Mouse (Mus musculus): ENCODE data around the gene Fam213b.

Gene Fam213b

DNA sequence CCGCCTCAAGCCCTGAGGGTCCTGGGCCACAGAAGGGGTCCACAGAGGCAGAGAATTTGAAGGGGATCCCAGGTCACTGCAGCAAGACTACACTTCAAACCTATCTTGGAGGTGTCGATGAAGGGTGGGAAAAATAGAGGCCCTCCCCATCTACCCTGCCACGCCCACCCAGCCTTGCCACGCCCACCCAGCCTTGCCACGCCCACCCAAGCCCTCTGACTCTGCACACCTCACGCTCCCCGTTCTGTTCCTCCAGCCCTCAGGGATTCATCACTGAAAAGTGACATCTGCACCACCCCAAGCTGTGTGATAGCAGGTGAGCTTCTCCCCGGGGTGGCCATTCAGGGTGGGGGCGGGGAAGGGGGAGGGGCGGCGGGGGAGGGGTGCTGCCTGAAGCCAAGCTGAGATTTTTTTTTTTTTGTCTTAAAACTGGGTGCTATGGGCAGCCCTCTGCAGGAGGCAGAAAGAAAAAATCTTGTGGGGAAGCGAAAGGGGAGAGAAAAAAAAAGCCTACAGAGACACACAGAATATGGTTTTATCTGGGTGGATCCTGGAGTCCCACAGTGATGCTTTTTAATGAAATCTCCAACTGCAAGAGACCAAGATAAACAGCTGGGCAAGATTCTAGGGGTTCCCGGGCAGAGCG is 16.8 kb downstream of the Fam213b start:
- no peak for DNase-seq (ENCODE audit: extremely low spot score, low spot score)

DNA sequence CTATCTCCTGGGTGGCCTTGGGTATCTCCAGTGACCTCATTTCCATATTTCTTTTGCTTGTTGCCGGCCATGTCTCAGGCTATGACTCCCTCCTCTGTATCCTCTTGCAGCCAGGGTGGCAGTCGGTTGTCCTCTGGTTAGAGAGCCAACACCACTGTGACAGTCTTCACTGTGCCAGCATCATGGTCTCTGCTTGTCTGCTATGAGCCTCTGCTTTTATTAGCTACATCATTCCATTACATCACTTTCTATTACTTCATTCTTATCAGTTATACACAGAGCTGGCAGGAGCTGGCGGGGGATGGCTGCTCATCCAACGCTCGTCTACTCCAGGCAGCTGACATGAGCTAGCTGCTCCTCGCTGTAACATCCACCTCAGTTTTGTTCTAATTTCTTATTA is 18.2 kb downstream of the Fam213b start:
- DNase-seq (ENCODE audit: extremely low spot score, low spot score), result no peak

DNA sequence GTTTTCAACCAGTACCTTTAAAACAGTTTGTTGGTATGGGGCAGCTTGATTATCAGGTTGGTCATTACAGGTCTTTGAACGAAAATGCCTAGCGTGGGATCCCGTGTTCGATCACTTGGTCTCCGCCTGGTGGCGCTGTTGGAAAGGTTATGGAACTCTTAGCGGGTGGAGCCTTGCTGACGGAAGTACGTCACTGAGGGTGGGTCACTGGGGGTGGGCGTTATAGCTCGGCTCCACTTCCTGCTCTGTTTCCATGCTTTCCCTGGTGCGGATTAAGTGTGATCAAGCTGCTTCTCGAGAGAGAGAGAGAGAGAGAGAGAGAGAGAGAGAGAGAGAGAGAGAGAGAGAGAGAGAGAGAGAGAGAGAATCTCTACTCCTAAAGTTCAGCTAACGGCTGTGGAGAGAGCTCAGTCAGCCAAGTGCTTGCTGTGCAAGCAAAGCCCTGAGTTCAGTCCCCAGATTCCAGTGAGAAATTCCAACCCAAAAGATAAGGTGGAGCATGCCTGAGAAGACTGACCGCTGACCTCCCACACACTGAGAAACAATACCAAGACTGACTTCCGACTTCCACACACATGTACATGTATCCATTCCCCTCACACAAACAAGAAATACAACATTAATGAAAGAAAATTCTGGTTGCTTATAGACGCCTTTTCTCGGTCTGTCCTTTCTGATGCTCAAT is 20.9 kb downstream of the Fam213b start:
- peak; percentile 96 for DNase-seq (ENCODE audit: extremely low spot score, low spot score)

DNA sequence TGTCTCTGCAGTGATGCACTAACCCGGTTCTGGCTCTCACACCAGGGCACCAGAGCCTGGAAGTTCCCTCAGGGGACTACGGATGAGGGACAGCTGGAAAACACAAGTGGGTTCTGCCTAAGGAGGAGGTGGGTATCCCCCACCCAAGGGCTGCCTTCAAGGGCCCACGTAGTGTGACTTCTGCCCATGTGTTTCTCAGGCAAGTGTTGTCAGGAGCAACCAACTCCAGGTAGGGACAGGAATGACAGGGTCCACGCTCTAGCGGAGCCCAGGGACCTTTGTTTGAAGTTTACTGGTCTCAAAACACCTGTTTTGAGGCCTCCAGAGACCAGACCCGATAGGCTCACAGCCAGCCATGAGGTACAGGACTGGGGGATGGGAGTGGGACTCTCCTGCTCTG is 25.7 kb downstream of the Fam213b start:
- no peak for DNase-seq (ENCODE audit: extremely low spot score, low spot score)

DNA sequence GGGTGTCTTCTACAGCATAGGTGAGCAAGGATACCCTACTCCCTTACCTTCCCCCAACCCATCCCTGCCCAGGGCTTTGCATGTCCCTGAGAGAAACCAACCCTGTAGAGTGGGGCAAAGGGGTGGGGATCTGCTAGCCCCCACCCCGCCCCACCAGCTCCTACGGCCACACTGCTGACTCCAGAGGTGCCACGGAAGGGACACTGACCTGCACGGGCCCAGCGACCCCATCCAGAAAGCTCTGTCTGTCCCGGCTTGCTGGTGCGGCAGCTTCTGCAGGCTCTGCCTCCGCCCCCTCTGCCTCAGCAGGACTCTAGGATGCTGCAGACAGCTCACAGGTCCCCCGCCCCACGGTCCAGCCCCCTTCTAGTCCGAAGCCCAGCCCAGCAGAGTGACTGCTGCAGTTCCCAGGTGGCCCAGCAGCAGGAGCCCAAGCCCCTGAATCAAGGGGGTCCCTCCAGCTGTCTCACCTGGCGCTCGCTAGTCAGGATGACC is 27.1 kb downstream of the Fam213b start:
- peak; percentile 28 for DNase-seq (ENCODE audit: extremely low spot score, low spot score)

DNA sequence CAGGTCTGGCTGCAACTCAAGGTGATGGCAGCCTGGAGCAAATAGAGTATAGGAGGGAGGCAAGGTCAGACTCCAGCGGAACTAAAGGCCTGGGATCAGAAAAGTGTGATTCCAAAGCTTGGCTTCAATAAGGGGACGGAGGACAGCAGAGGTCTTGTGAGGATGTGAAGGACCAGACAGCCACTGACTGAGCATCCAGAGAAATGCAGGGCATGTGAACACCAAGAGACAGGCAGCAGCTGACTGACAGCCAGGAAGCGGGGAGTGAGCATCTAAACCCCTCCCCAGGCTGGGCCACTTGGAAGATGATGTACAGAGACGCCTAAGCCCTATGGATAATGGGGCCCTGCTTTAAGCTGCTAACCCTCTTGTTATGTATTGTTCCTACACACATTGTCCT is 28.2 kb downstream of the Fam213b start:
- no peak for DNase-seq (ENCODE audit: extremely low spot score, low spot score)

DNA sequence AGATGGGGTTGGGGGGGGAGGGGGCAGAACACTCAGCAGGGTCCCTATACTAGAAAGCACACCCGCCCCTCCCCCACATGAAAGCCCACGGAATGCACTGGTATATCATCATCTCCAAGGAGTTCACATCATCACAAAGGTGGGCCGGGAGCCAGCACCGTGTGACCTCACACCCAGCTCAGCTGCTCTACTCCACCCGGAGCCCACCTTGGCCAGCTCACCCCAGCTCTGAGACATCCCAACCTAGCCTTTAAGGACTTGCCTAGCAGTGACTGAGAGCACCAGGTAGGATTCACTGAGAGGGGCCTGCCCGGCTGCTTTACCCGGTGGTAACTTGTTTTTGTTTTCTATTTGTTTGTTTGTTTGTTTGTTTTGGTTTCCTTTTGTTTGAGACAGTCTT is 29.5 kb downstream of the Fam213b start, which contains the start of gene Mmel1:
Mmel1 (plus strand) TSS at position 146 of the 400 bp plus-strand sequence.
- no peak for DNase-seq (ENCODE audit: extremely low spot score, low spot score)

DNA sequence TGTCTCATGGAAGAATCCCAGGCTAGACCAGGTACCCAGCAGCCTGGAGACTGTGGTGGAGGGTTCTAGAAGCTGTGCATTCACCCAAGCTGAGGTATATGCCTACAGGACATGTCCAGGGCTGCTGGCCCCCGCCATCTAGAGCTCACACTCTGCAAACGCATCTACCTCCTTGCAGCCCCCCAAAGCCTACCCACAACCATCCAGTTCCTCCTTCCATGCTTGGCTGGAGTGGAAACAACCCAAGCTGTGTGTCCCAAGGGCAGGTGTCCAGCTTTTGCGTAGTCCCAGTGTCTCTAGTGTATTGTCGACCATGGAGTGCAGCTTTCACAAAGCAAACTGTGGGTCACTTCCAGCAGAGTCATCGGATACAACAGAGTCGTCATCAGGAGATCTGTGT is 31.7 kb downstream of the Fam213b start:
- DNase-seq (ENCODE audit: extremely low spot score, low spot score), result no peak

DNA sequence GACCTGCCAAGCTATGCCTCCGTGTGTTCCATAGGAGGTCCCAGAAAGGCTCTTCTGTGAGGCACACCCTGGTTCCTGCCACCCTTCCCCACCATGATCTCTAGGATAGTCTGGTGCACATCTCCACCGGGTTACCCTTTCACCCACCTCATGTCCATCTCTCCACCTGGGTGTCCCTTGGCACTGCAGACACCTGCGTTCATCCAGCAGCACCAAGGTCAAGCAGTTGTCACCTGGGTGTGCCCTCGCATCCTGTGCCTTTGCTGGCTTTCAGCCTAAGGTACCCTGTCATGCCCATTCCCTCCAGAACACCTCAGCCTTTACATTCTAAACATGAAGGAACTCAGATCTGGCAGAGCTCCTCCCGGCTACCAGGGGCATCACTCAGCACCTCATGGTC is 32.5 kb downstream of the Fam213b start:
- no peak for DNase-seq (ENCODE audit: extremely low spot score, low spot score)

DNA sequence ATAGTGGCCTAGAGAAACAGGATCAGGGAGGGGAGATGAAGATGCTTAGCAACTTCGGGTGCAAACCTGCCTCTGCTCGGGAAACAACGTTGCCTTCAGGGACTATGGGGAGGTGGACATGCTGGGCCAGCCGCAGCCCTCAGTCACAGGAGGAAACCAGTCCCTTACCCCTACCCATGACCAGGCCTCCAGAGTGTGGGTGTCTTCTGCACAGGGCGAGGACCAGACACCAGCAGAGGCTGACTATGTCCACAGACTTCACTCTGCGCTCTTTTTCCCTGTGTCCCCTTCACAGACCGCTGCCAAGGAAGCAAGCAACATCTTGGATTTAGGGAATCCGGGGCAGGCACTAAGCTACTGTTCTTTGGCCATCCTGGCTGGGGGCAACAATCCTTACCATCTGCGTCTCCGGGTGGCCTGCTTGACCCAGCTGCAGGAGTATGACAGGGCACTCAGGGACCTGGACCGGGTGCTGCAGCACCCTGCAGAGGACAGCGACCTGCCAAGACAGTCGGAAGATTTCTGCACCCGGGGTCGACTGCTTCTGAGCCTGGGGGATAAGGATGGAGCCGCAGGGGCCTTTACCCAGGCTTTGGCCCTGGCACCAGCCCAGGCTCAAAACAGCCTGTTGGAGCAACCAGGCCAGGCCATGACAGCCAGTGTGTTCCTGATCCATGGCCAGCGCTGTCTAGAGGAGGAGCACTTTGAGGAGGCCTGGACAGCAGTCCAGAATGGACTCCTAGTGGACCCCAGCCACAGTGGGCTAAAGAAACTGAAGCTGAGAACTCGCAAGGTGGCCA is 33.8 kb downstream of the Fam213b start:
- DNase-seq (ENCODE audit: extremely low spot score, low spot score), result no peak

DNA sequence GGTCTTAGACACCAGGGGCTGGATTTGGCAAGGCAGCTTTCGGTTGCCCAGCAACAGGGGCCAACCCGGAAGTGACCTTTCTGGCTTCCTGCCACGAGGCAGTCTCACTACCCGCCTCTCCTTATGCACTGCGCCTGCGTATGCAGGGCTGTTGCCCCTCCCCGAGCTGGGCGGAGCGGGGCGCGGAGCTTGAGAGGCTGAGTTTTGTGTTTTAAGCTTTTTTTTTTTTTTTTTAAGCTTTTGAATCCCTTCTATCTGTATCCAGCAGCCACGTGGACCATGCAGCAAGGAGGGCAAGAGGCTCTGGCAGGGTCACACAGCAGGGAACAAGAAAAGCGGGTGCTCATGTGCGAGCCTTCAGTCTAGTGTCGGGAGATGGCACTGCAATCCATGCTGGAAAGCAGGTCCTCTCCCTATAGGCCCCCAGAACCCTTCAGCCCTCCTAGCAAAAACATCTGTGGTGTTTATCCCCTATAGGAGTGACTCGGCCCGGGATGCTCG is 34.6 kb downstream of the Fam213b start:
- peak; percentile 96 for DNase-seq (ENCODE audit: extremely low spot score, low spot score)

DNA sequence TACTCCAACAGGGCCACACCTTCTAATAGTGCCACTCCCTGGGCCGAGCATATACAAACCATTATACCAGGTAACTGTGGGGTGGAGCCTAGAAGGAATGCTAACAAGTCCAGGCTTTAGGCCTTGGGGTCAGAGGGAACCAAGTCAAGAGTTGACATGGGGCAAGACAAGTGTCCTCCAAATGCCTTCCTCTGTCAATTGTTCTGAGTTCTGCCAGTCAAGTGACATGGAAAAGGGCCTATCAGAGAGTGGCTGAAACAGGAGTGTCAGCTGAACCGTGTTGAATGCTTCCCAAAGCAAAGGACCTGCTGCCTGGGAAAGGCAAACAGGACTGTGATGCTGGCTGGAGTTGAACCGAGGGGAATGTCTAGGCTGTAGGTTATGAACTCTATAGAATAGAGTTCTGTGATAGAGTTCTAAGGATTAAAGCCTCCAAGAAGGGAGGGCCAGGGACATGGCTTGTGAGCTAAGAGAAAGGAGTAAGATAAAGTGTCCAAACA is 35.4 kb downstream of the Fam213b start:
- no peak for DNase-seq (ENCODE audit: extremely low spot score, low spot score)

DNA sequence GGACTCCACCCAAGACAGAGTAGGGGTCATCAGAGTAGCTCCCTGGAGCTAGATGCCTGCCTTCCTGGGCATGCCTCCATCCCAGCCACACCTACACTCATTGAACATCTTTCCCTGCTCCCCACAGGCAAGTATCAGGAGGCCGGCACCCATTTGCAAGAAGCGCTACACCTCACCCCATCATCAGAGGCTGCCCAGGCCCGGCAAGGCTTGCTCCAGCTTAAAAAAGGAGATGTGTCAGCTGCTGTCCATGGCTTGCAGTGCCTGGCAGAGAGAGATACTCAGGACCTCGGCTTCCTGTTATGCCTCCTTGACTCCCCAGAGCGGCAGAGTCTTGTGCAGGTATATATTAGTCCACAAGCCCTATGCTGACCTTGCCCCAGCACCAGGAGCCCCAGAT is 37.0 kb downstream of the Fam213b start:
- no peak for DNase-seq (ENCODE audit: extremely low spot score, low spot score)

DNA sequence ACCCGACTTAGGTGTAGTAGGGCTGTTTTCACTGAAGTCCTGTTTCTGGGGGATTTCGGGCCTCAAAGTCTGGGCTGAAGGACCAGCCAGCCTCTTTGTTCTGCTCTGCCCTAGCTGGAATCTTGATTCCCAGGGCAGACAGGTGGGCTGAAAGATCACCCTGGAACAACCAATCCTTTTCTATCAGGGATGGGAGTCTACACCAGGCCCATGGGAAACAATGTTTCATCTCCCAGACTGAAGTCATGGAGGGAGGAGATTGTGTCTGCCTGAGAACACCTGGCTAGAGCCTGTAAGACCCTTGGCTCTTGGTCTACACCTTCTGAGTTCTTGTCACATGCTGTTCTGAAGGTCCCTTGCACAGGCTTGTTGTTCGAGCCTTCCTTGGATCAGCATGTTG is 40.3 kb downstream of the Fam213b start:
- no peak for DNase-seq (ENCODE audit: extremely low spot score, low spot score)

DNA sequence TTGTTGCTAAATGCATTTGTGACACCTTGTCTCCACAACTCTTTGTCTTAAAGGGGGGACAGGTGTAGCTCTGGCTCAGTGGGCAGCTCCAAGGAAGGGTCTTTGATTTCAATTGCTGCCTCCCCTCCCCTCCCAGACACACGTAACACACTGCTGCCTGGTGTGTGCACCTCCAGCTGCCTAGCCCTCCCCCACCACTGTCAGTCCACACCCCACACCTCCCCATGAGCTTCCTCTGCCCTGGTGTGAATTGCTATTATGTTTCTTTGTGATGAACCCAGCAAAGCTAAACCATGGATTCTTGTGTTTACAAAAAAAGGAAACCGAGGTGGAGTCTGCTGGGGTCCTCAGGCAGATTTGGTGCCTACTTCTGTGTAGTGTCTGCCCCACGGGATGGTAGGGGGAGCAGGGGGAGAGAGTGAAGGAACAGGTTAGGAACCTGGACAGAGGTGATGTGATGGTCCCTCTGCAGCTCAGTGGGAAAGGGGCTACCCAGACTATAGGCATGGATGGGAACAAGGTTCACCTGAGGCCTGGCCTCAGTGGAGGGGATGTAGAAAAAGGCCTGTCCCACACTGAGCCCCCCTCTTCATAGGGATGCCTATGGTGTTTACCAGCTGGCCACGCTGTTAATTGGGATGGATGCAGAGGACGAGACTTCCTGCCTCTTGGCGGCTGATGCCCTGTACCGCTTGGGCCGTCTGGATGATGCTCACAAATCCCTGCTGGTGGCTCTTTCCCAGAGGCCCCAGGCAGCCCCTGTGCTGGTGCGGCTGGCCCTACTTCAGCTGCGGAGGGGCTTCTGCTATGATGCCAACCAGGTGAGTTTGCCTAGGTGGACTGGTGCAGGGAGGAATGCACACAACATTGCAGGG is 41.3 kb downstream of the Fam213b start:
- DNase-seq (ENCODE audit: extremely low spot score, low spot score), result no peak

DNA sequence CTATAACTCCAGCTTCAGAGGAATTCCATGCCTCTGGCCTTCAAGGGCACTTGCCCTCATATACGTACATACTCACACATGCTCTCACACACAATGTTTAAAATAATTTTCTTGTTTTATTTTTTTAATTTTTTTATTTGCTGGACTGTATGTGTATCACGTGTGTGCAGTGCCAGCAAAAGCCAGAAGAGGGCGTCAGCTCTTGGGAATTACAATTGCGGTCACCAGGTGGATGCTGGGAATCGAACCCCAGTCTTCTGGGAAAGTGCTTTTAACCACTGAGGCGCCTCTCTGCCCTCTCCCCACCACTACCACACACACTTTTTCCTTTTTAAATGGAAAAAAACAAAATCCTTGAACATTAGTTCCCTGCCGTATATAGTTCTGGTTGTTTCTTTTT is 42.1 kb downstream of the Fam213b start:
- no peak for DNase-seq (ENCODE audit: extremely low spot score, low spot score)

DNA sequence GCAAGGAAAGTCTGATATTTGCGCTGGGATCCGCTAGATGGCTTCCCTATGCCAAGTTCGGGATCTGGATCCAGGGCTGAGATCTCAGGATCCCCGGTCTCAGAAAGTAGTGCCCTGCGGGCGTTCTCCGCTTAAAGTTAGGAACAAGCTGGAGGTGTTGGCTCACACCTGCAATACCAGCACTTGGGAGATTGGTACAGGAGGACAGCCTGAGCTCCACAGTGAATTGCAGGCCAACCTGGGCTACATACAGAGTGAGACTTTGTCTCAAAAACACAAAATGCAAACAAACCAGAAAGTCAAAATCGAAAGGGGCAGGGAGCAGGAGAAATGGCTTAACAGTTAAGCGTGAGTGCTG is 42.5 kb downstream of the Fam213b start:
- no peak for DNase-seq (ENCODE audit: extremely low spot score, low spot score)

DNA sequence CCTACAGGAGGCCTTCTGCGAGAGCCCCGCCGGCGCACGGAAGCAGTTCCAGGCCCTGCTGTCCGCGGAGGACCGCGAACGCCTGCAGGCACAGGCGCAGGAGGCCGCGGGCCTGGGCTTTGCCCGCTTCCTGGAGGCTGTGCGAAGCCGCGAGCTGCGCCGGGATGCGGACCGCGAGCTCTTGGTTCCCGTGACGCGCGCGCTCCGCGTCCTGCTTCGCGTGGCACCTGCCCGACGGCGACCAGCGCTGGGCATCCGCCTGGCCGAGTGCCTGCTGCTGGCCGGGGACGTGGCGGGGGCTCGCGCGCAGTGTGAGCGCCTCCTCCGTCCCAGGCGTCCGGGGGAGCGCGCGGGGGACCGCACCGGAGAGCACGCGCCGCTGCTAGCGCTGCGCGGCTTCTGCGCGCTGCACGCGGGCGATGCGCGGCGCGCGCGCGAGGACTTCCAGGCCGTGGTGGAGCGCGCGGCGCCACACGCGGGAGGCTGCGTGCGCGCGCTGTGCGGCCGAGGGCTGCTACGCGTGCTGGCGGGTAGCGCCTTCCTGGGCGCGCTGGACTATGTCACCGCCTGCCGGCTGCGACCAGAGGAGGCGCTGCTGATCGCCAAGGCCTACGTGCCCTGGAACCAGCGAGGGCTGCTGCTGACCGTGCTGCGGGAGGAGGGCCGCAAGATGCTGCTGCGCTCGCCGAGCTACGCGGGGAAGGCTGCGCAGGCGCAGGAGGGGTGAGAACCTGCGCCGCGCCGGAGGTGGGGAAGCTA is 43.0 kb downstream of the Fam213b start:
- peak; percentile 89 for DNase-seq (ENCODE audit: extremely low spot score, low spot score)

DNA sequence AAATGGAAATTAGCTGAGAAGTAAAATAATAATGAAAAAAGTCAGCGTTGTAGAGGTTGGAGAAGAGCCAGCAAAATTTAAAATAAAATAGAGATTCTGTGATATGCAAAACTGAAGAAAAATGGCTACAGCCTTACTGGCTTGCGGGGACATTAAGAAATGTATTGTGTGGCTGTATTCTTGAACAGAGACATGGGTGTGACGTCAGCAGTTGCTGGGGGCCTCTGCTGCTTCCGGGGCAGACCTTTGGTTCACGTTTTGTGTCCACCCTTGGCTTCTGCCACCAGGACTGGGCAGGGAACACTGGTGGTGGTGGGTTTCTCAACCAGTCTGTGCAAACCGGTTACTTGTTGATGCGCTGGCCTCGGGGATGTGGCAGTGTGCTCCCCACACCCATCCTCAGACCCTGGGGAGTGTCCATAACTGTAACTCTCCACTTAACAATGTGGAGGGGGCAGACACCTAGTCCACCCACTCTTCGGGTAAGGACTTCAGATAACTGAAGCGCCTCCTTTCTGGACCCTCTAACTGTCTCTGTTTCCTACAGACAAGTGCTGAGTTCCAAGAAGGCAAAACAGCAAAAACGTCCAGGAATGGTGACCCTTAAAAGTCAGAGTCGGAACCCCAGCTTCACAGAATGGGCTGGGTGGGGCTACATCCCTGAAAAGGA is 44.1 kb downstream of the Fam213b start:
- no peak for DNase-seq (ENCODE audit: extremely low spot score, low spot score)

DNA sequence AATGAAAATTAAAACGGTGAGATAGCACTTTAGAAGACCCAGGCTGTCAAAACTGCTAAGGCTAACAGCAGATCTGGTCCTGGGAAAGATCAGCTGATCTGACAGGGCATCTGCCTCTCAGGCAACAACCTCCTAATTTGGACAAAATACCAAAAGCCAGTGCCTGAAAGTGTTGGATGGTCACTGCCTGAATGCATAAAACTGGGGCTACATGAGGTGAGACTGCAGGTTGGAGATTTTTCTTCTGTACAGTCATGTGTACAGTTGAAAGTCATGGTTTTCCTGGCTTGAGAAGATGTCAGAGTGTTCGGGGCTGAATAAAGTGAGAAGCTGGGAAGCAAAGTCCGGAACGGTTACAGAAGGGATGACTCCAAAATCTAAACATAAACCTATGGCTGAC is 45.1 kb downstream of the Fam213b start:
- DNase-seq (ENCODE audit: extremely low spot score, low spot score), result no peak

Measured in neural tube, embryonic 10.5 days (tissue).